Mouse (Mus musculus): ENCODE data around the gene Thoc7. TPM values are rescaled to one million over a fixed set of nuclear protein-coding genes. Genes with fewer than 3 reads are reported as not detected.
"Not testable (repeated sequence)": the region's sequence is repeated elsewhere in the genome, so short reads cannot be mapped to it uniquely, and the experiment has no call there.

The Thoc7 gene
- polyA plus RNA-seq, 1 experiment: 82.4 TPM

DNA sequence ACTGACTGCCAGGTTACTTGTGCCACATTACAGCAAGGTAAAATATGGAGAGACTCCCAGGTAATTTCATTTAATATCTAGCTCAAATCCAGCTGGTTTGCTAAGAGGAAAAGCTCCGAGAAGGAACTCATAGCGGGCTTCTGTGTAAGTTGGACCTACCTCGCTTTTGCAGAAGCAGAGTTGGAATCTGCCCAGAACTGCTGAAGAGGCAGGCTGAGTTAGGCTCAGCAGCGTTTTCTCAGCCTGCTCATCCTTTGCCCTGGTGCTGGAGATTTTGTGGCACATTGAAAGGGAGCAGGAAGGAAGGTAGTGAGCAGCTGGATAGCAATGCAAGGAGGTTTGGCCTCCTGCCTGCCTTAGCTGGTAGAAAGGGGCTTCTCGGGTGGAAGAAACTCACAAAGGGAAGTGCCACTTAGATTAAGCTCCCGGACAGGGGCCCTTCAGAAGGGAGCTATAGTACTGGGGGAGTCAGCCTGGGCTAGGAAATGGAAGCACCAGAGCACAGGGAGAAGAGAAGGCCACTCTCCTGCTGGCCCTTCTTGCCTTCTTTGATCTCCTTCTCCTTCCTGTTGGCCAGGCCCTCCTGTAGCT, 10.1 kb upstream of the Thoc7 start:
- no peak overlapping the region for H3K27ac ChIP-seq (ENCODE audit: insufficient read depth, low read length)
- H3K4me1 ChIP-seq (ENCODE audit: control insufficient read depth, insufficient read depth, low read length): no peaks in the 10 kb centered on the region
- H3K4me3 ChIP-seq (ENCODE audit: insufficient read depth, low read length): no peak overlapping the region
- TF ChIP-seq CTCF (IDR thresholded peaks at IDR 0.05; ENCODE audit: extremely low read depth, insufficient read depth, low read length) (no peak), POLR2A (IDR thresholded peaks at IDR 0.05; ENCODE audit: extremely low read depth, insufficient read depth, low read length) (no peak)

DNA sequence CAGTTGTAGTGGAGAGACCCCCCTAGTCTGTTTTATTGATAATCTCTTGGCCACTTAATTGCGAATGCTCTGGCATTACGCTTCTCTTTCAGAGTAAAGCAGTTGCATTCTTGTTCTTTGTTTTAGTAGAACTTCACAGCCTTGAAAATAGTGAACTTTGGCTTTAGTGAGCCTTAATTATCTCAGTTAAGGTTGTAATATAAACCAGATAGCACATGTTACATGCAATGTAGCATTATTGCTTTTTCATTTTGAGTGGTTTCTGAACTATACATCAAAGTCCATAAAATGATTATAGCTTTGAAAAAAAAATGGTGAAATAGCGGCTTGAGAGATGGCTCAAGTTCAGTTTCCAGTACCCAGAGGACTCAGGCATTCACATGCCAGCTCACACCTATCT, 8.9 kb upstream of the Thoc7 start:
- Histone ChIP-seq H3K27ac (ENCODE audit: insufficient read depth, low read length) (no peak overlapping the region), H3K4me3 (ENCODE audit: insufficient read depth, low read length) (no peak overlapping the region), H3K4me1 (ENCODE audit: control insufficient read depth, insufficient read depth, low read length) (no peaks in the 10 kb centered on the region)
- no peak for TF ChIP-seq CTCF (IDR thresholded peaks at IDR 0.05; ENCODE audit: extremely low read depth, insufficient read depth, low read length)
- TF ChIP-seq POLR2A (IDR thresholded peaks at IDR 0.05; ENCODE audit: extremely low read depth, insufficient read depth, low read length): no peak

DNA sequence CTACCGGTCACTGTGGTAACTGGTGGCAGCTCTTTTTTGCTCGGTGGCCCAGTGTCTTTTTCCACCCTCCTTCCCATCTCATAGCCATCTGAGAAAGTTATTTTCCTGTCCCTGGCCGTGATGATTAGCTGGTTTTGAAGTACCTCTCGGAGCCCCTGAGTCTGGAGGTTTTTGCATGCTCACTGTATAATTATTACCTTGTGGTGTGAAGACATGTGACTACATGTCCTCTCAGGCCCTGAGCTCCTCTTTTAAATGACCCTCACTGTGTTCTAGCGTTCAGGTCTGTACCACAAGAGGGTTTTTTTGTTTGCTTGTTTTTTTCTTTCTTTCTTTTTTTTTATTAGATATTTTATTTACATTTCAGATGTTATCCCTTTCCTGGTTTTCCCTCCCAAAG, 6.8 kb upstream of the Thoc7 start:
- no peaks in the 10 kb centered on the region for H3K4me1 ChIP-seq (ENCODE audit: control insufficient read depth, insufficient read depth, low read length)
- H3K27ac ChIP-seq (ENCODE audit: insufficient read depth, low read length): no peak overlapping the region
- TF ChIP-seq CTCF (IDR thresholded peaks at IDR 0.05; ENCODE audit: extremely low read depth, insufficient read depth, low read length): no peak
- TF ChIP-seq POLR2A (IDR thresholded peaks at IDR 0.05; ENCODE audit: extremely low read depth, insufficient read depth, low read length): no peak
- H3K4me3 ChIP-seq (ENCODE audit: insufficient read depth, low read length): no peak overlapping the region

DNA sequence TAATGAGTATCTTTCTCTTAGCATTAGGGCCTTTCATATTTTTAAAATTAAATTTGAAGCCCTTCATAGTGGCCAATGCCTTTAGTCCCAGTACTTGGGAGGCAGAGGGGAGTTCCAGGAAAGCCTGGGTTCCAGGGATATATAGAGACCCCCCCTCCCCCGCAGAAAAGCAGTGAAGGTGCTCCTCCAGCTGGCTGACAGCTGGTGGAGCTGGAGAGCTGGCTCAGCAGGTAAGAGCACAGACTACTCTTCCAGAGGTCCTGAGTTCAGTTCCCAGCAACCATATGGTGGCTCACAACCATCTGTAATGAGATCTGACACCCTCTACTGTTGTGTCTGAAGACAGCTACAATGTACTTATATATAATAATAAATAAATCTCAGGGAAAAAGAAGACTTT, 6.0 kb upstream of the Thoc7 start:
- no peak overlapping the region for H3K27ac ChIP-seq (ENCODE audit: insufficient read depth, low read length)
- TF ChIP-seq CTCF (IDR thresholded peaks at IDR 0.05; ENCODE audit: extremely low read depth, insufficient read depth, low read length) (no peak), POLR2A (IDR thresholded peaks at IDR 0.05; ENCODE audit: extremely low read depth, insufficient read depth, low read length) (no peak)
- H3K4me1 ChIP-seq (ENCODE audit: control insufficient read depth, insufficient read depth, low read length): no peaks in the 10 kb centered on the region
- no peak overlapping the region for H3K4me3 ChIP-seq (ENCODE audit: insufficient read depth, low read length)

DNA sequence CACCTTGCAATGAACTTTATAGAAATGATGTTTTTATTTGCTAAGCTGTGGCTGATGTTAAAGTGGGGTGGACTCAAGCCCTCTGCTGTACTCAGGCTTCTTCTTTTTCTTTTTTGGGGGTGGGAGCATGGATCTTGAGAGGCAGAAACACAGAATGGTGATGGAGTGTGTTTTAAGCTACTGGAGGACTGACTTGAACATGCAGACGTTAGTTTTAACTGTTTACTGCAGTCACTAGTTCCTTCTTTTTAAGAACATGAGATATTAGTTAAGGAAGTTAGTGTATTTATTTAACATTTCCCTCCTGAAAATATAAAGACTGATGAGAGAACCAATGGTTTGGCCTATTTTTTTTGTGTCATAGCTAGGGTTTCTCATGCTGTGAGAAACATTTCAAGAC, 1.9 kb upstream of the Thoc7 start:
- TF ChIP-seq CTCF (IDR thresholded peaks at IDR 0.05; ENCODE audit: extremely low read depth, insufficient read depth, low read length) (no peak), POLR2A (IDR thresholded peaks at IDR 0.05; ENCODE audit: extremely low read depth, insufficient read depth, low read length) (no peak)
- Histone ChIP-seq H3K4me1 (ENCODE audit: control insufficient read depth, insufficient read depth, low read length) (no peaks in the 10 kb centered on the region; the same call in 1 of the 2 replicates), H3K4me3 (ENCODE audit: insufficient read depth, low read length) (no peak overlapping the region), H3K27ac (ENCODE audit: insufficient read depth, low read length) (no peak overlapping the region)

DNA sequence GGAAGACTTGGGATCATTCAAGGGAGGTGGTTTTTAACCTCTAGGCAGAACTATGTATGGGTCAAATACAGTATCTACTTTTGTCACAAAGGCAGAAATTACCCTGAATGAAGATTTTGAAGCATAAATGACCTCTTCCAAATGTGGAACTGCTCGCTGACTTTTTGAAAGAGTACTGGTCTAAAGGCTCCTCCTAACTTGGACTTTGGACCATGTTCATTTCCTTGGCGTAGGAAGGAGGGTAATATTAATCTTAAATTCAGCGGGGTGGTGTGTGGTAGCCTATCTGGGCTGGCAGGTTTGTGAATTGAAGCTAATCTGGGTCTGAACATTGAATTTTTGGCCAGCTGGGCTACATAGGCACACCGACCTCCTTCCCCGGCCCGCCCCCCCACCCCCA, 824 bp upstream of the Thoc7 start:
- no peaks in the 10 kb centered on the region; the same call in 1 of the 2 replicates for H3K4me1 ChIP-seq (ENCODE audit: control insufficient read depth, insufficient read depth, low read length)
- no peak overlapping the region for H3K4me3 ChIP-seq (ENCODE audit: insufficient read depth, low read length)
- H3K27ac ChIP-seq (ENCODE audit: insufficient read depth, low read length): no peak overlapping the region
- TF ChIP-seq POLR2A (IDR thresholded peaks at IDR 0.05; ENCODE audit: extremely low read depth, insufficient read depth, low read length) (no peak), CTCF (IDR thresholded peaks at IDR 0.05; ENCODE audit: extremely low read depth, insufficient read depth, low read length) (no peak)

DNA sequence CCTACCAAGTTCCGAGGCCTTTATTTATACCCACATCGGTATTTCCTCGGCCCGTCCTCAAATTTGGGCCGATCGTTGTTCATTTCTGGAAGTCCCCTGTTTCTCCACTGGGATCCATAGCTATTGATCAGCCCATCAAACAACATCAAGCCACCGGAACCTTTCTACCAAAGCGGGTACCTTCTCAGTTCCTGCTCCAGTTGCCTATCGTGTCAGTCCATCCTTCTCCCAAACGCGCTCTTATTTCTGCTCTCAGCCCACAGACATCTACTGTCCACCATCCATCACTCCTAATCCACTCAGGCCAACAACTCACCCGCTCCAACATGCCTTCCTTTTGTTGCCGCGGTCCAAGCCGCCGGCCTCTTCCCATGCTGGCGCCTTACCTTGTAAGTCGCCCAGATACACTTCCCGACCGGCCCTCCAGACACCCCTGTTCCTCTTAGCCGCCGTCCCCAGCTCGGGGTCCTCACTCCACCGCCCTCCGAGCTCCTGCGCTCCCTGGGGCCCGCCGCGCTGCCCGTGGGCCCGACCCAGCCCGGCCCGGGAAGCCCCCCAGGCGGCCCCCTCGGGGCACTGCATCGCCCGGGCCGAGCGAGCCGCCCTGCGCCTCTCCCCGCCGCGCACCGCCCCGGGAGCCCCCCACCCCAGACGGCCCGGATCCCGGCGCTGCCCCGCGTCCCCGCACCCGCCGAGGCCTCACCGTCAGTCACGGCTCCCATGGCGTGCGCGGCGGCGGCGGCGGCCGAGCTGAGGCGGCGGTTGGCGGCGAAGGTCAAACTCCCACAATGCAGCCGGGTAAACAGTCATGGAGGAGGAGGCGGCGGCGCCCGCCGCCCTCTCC, 948 bp downstream of the Thoc7 start:
- TF ChIP-seq POLR2A (IDR thresholded peaks at IDR 0.05; ENCODE audit: extremely low read depth, insufficient read depth, low read length) (no peak), CTCF (IDR thresholded peaks at IDR 0.05; ENCODE audit: extremely low read depth, insufficient read depth, low read length) (no peak)
- peak overlapping the region; percentile 85 for H3K4me3 ChIP-seq (ENCODE audit: insufficient read depth, low read length)
- no peaks in the 10 kb centered on the region; the same call in 1 of the 2 replicates for H3K4me1 ChIP-seq (ENCODE audit: control insufficient read depth, insufficient read depth, low read length)
- peak overlapping the region; percentile 24; the same call in 1 of the 2 replicates for H3K27ac ChIP-seq (ENCODE audit: insufficient read depth, low read length)

DNA sequence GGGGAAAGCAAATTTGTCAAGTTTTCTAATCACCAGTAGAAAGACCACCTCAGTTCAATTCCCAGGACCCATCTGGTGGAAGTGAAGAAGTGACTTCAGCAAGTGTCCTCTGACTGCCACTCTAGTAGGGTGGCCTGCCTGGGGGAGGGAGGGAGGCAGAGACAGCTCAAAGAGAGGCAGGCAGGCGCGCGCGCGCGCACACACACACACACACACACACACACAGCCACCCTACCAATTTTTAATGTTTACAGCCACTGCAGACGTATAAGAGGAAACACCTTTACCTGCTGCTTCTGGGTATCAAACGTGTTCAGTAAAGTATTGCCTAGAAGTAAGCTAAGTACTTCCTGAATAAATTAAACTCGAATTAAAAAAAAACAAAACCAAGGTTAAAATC, 1.6 kb downstream of the Thoc7 start:
- no peaks in the 10 kb centered on the region; the same call in 1 of the 2 replicates for H3K4me1 ChIP-seq (ENCODE audit: control insufficient read depth, insufficient read depth, low read length)
- no peak overlapping the region for H3K27ac ChIP-seq (ENCODE audit: insufficient read depth, low read length)
- peak overlapping the region; percentile 85 for H3K4me3 ChIP-seq (ENCODE audit: insufficient read depth, low read length)
- TF ChIP-seq CTCF (IDR thresholded peaks at IDR 0.05; ENCODE audit: extremely low read depth, insufficient read depth, low read length) (no peak), POLR2A (IDR thresholded peaks at IDR 0.05; ENCODE audit: extremely low read depth, insufficient read depth, low read length) (no peak)

DNA sequence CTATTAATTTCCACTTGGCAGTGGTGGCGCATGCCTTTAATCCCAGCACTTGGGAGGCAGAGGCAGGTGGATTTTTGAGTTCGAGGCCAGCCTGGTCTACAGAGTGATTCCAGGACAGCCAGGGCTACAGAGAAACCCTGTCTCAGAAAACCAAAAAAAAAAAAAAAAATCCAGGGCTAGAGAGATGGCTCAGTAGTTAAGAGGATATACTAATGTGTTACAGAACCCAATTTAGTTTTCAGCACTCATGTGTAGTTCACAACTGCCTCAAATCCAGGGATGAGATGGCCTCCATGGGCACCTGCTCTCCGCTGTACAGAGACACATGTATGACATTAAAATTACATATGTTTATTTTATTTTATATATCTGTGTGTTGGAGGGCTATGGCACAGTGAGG, 9.5 kb downstream of the Thoc7 start:
- H3K27ac ChIP-seq (ENCODE audit: insufficient read depth, low read length); H3K4me3 ChIP-seq (ENCODE audit: insufficient read depth, low read length); H3K4me1 ChIP-seq (ENCODE audit: control insufficient read depth, insufficient read depth, low read length): not testable (repeated sequence)

DNA sequence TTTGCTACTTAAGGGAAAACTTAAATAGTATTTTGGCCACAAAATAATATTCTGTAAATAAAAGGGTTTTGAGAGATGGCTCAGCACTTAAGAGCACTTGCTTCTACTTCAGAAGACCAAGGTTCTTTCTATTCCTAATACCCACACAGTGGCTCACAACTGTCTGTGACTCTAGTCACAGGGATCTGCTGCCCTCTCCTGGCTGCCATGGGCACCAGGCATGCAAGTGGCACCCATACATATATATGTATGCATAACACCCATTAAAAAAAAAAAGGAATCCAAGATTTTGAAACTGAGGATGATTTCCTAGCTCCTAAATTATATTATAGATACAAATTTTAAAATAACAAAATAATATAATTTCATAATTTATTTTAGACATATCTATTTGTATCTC, 11.3 kb downstream of the Thoc7 start:
- H3K4me3 ChIP-seq (ENCODE audit: insufficient read depth, low read length): no peak overlapping the region
- no peak overlapping the region for H3K27ac ChIP-seq (ENCODE audit: insufficient read depth, low read length)
- peak; percentile 42 for TF ChIP-seq CTCF (IDR thresholded peaks at IDR 0.05; ENCODE audit: extremely low read depth, insufficient read depth, low read length)
- no peak for TF ChIP-seq POLR2A (IDR thresholded peaks at IDR 0.05; ENCODE audit: extremely low read depth, insufficient read depth, low read length)
- H3K4me1 ChIP-seq (ENCODE audit: control insufficient read depth, insufficient read depth, low read length): no peaks in the 10 kb centered on the region
